Mouse (Mus musculus) 3134 (cell line): ENCODE data around the gene Hoxd9.

Experiments used
- DNase-seq: peaks from one replicate; pipeline ENCODE4 v3.0.0-alpha.2; 2011; ENCODE audit warnings: low spot score; ENCODE audit not compliant: insufficient read length; ENCODE audit errors: extremely low read depth

Hoxd9 gene

GRCm38 (mm10) chr2:74668370-74669229, 28.9 kb upstream of the Hoxd9 start:
- no peak for DNase-seq

GRCm38 (mm10) chr2:74669230-74669578, 28.3 kb upstream of the Hoxd9 start:
- DNase-seq: no peak

- DNase-seq: no peak
These were observed 27.8 kb upstream of the Hoxd9 start for GRCm38 (mm10) chr2:74669650-74670235.

GRCm38 (mm10) chr2:74670632-74671188, 26.8 kb upstream of the Hoxd9 start:
- DNase-seq: no peak

- no peak for DNase-seq
These were observed 25.7 kb upstream of the Hoxd9 start for GRCm38 (mm10) chr2:74671847-74672246.

- DNase-seq: peak; percentile 74
These were observed 24.8 kb upstream of the Hoxd9 start for GRCm38 (mm10) chr2:74672481-74673362.

GRCm38 (mm10) chr2:74673835-74674425, 23.6 kb upstream of the Hoxd9 start:
- no peak for DNase-seq

GRCm38 (mm10) chr2:74674881-74675665, 22.5 kb upstream of the Hoxd9 start, which contains the start of gene Hoxd12:
TSS of gene Hoxd12 (plus strand) at chr2:74675013.
- DNase-seq: no peak

GRCm38 (mm10) chr2:74675666-74676282, 21.8 kb upstream of the Hoxd9 start:
- no peak for DNase-seq

GRCm38 (mm10) chr2:74676376-74677052, 21.0 kb upstream of the Hoxd9 start:
- no peak for DNase-seq

GRCm38 (mm10) chr2:74677106-74677505, 20.4 kb upstream of the Hoxd9 start:
- DNase-seq: no peak

GRCm38 (mm10) chr2:74678891-74679595, 18.5 kb upstream of the Hoxd9 start, which contains the start of gene Hoxd11:
TSS of gene Hoxd11 (plus strand) at chr2:74679557.
- DNase-seq: no peak

- no peak for DNase-seq
These were observed 17.9 kb upstream of the Hoxd9 start for GRCm38 (mm10) chr2:74679596-74679971.

- no peak for DNase-seq
These were observed 17.5 kb upstream of the Hoxd9 start for GRCm38 (mm10) chr2:74679980-74680379.

GRCm38 (mm10) chr2:74680561-74681398, 16.7 kb upstream of the Hoxd9 start:
- no peak for DNase-seq

- no peak for DNase-seq
These were observed 15.7 kb upstream of the Hoxd9 start for GRCm38 (mm10) chr2:74681594-74682531.
